Mouse (Mus musculus) C2C12 (cell line): ENCODE measurements at regions not wholly inside any gene's neighbourhood (a gene's known extent, or its start where the extent isn't known, plus 50 kb on each side); places are given as distances from the start of the nearest gene placed in this dataset.

Experiments used
- H3K27me3 ChIP-seq: one replicate; pipeline ENCODE4 v1.6.1; 2011; ENCODE audit not compliant: control insufficient read depth, insufficient read depth, insufficient read length
- H3K36me3 ChIP-seq: one replicate; pipeline ENCODE4 v1.6.1; 2011; ENCODE audit not compliant: control insufficient read depth, insufficient read depth
- H3K4me3 ChIP-seq: one replicate; pipeline ENCODE4 v1.5.1; 2011; ENCODE audit warnings: mild to moderate bottlenecking, control low read depth; ENCODE audit not compliant: poor library complexity, insufficient read depth, severe bottlenecking
- H3K79me2 ChIP-seq: one replicate; pipeline ENCODE4 v1.6.1; 2011; ENCODE audit not compliant: control insufficient read depth, insufficient read depth
- H3K79me3 ChIP-seq: one replicate; pipeline ENCODE4 v1.6.1; 2011; ENCODE audit warnings: low read depth, control low read depth
- H3ac ChIP-seq: one replicate; pipeline ENCODE3; 2011; ENCODE audit warnings: low read depth; ENCODE audit not compliant: control insufficient read depth, insufficient read length
- CEBPB ChIP-seq: IDR thresholded peaks from one replicate; pipeline ENCODE4 v1.6.1; 2011; ENCODE audit warnings: low read depth, mild to moderate bottlenecking, control low read depth, moderate library complexity
- CTCF ChIP-seq: IDR thresholded peaks from one replicate; pipeline ENCODE4 v1.5.1; 2011; ENCODE audit not compliant: control insufficient read depth, insufficient read depth, insufficient read length
- FOSL1 ChIP-seq: IDR thresholded peaks from one replicate; pipeline ENCODE4 v1.8.0; 2011; ENCODE audit warnings: mild to moderate bottlenecking, low read length; ENCODE audit not compliant: poor library complexity, insufficient read depth, severe bottlenecking
- MAX ChIP-seq: IDR thresholded peaks from one replicate; pipeline ENCODE4 v1.6.1; 2011; ENCODE audit warnings: mild to moderate bottlenecking, control low read depth
- MYOD1 ChIP-seq: IDR thresholded peaks from one replicate; pipeline ENCODE4 v1.6.1; 2011; ENCODE audit warnings: low read depth; ENCODE audit not compliant: control insufficient read depth, insufficient read length
- MYOG ChIP-seq: IDR thresholded peaks from one replicate; pipeline ENCODE4 v1.6.1; 2011; ENCODE audit not compliant: control insufficient read depth, insufficient read length; ENCODE audit errors: extremely low read depth
- USF1 ChIP-seq: IDR thresholded peaks from one replicate; pipeline ENCODE4 v1.6.1; 2011; ENCODE audit warnings: low read depth, mild to moderate bottlenecking, control low read depth, moderate library complexity

DNA sequence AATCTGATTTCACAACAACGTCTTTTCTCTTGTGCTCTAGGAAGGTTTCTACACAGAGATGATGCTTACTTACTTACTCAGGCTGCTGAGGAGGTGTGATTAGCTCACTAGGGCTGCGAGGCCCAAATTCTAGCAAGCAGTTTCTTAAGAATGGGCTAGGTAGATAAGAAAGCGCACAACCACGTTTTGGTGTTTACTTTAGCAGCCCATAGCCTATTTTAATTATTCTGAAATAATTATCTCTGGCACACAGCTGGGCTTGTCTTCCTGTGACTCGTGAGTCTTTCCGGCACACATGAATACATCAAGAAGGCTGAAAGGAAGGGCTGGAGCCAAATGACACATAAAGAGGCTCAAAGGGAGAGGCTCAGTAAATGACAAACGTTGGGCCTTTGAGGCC, 325.2 kb downstream of the Edem1 start:
- Histone ChIP-seq H3K79me3 (no peaks in the 10 kb centered on the region), H3K27me3 (no peaks in the 10 kb centered on the region)
- TF ChIP-seq MAX = no peak

DNA sequence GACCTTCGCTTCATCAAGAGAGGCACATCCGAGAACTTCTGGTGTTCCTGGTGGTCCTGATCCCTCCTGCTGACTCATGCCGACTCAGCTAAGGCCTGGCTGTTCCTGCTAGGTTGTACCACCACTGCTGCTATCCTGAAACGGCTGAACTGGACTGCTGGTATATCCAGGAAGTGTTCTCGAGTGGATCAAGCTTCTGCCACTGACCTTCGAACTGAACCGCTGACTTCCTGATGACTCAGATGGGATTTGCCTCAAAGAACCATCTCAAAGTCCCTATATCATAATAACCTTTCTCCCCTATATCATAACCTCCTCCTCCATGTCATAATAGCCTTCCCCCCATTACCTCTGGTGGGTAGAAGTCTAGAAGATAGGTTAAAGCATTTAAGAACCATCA, 331.1 kb downstream of the Edem1 start:
- H3K79me2 ChIP-seq = no peaks in the 10 kb centered on the region
- TF ChIP-seq CEBPB (no peak), FOSL1 (no peak), MYOG (no peak), MYOD1 (no peak), MAX (no peak), CTCF (no peak), USF1 (no peak)
- no peaks in the 10 kb centered on the region for H3K36me3 ChIP-seq

More for the DNA sequence above, 325.2 kb downstream of the Edem1 start:
- H3K36me3 ChIP-seq = no peaks in the 10 kb centered on the region
- H3K79me2 ChIP-seq = no peaks in the 10 kb centered on the region
- no peak overlapping the region for H3K4me3 ChIP-seq
- H3ac ChIP-seq = no peak overlapping the region

DNA sequence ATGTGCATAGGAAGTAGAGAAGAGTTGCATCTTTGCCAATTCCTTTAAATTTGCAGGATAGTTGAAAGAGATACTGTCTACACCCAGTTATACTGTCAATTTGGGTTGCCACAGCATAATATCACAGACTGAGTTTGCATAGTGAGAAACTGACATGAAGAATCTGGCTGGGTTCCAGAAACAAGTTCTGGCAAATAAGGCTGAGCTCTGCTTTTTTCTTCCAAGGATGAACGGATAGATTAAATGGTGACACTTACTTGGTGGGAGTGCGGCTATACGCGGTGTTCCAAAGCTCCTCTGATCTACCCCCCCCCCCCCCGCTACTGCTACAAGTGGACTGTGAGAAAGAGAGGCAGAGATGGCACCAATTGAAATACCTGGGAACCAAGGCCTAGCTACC, 339.0 kb downstream of the Edem1 start:
- H3ac ChIP-seq = no peak overlapping the region
- no peak for TF ChIP-seq MAX
- no peak for TF ChIP-seq MYOG
- TF ChIP-seq FOSL1 = no peak
- TF ChIP-seq CEBPB = no peak
- TF ChIP-seq CTCF = no peak
- no peak for TF ChIP-seq USF1
- TF ChIP-seq MYOD1 = no peak
- H3K79me3 ChIP-seq = no peaks in the 10 kb centered on the region
- H3K36me3 ChIP-seq = no peaks in the 10 kb centered on the region
- no peaks in the 10 kb centered on the region for H3K79me2 ChIP-seq
- H3K27me3 ChIP-seq = no peaks in the 10 kb centered on the region
- no peak overlapping the region for H3K4me3 ChIP-seq

More for the DNA sequence above, 331.1 kb downstream of the Edem1 start:
- Histone ChIP-seq H3K4me3 (no peak overlapping the region), H3K79me3 (no peaks in the 10 kb centered on the region), H3ac (no peak overlapping the region), H3K27me3 (no peaks in the 10 kb centered on the region)

DNA sequence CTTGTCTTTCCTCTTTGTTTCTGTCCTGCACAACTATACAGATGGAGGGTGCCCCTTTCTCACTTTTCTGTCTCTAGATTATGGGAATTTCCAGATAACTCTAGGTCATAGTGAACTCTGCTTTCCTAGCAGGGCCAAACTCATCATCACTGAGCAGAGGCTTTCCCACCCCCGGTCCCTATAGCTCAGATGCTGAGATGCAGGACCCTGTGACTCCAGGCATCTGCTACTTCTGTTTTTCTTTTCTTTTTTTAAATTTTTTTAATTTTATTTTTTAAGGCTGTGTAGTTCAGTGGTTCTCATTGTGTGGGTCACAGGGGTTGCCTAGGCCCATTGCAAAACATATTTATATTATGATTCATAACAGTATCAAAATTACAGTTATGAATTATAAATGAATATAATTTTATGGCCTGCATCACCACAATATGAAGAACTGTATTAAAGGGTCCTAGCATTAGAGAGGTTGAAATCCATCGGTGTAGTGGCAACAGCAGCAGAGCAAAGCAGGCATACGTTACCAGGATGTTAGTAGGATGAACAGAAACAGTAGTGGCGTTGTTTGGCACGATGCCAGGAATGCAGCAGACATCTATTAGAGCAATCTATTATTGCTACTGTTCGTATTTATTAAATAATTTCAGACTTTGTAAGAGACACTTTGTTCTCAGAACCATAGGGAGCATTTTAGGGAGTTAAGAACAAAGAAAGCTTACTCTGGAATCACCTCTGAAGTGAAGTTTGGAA, 343.8 kb downstream of the Edem1 start:
- TF ChIP-seq MAX (no peak), MYOG (no peak)
- Histone ChIP-seq H3K4me3 (no peak overlapping the region), H3K79me3 (no peaks in the 10 kb centered on the region), H3K27me3 (no peaks in the 10 kb centered on the region), H3K36me3 (no peaks in the 10 kb centered on the region), H3K79me2 (no peaks in the 10 kb centered on the region), H3ac (no peak overlapping the region)

DNA sequence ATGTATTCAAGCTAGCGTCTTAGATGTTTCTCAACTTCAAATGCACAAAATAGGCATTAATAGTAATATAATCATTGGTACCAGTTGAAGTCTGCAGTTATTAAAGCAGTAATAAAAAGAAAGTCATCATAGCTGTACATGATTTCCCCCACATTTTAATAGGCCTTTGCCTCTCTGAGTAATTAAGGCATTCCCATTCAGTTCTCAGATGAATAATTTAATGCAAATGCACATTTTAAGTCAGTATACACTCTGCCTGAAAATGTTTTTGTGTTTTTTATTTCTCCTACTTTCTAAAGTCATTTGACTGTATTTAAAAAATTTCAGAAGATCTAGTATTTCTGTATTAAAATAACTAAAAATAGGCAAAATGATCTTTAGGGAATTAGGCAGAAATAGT, 344.6 kb downstream of the Edem1 start:
- H3K27me3 ChIP-seq = no peaks in the 10 kb centered on the region
- TF ChIP-seq USF1 (no peak), FOSL1 (no peak), MAX (no peak), CEBPB (no peak), MYOG (no peak), CTCF (no peak), MYOD1 (no peak)
- H3ac ChIP-seq = no peak overlapping the region
- no peak overlapping the region for H3K4me3 ChIP-seq
- no peaks in the 10 kb centered on the region for H3K36me3 ChIP-seq
- no peaks in the 10 kb centered on the region for H3K79me3 ChIP-seq
- H3K79me2 ChIP-seq = no peaks in the 10 kb centered on the region

DNA sequence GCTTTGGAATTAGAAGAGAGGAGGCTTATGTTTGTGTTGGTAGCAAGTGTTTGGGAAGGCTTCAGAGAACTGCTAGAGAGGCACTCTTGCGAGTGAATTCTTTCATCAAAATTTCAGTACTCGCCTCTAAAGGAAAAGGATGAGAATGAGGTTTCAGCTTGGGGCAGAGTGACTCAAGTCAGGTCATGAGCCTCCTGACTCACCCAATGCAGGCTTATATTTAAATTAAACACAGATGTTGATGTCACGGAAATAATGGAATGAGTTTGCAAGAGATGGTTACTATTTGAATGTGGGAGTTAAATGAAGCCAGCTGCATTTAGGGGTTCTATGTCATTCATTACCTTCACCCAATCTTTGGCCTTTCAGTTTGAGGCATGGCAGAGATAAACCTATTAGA, 348.4 kb downstream of the Edem1 start:
- no peak for TF ChIP-seq CTCF
- TF ChIP-seq MYOG = no peak
- no peak for TF ChIP-seq MAX
- no peak for TF ChIP-seq FOSL1
- no peak for TF ChIP-seq MYOD1
- no peak for TF ChIP-seq USF1
- TF ChIP-seq CEBPB = no peak
- Histone ChIP-seq H3ac (no peak overlapping the region), H3K36me3 (no peaks in the 10 kb centered on the region)

More for the DNA sequence above, 348.4 kb downstream of the Edem1 start:
- H3K4me3 ChIP-seq = no peak overlapping the region
- no peaks in the 10 kb centered on the region for H3K79me2 ChIP-seq
- no peaks in the 10 kb centered on the region for H3K79me3 ChIP-seq
- H3K27me3 ChIP-seq = no peaks in the 10 kb centered on the region
